Mouse (Mus musculus) lung, postnatal 0 days (tissue): ENCODE data around the gene Nfatc2.

Experiments used
- CTCF ChIP-seq: IDR thresholded peaks from 2 replicates; pipeline ENCODE4 v1.5.1; 2016; ENCODE audit warnings: antibody characterized with exemption, mild to moderate bottlenecking
- EP300 ChIP-seq: IDR thresholded peaks from 2 replicates; pipeline ENCODE4 v1.6.1; 2016; ENCODE audit warnings: antibody characterized with exemption, mild to moderate bottlenecking, control low read depth

- no peak for TF ChIP-seq CTCF
- TF ChIP-seq EP300 = no peak
Observed at GRCm38 (mm10) chr2:168593676-168594075, 7.8 kb downstream of the Nfatc2 start.
